Mouse (Mus musculus) liver, adult 2 months (tissue): Measurements from ENCODE around the gene Dctn1. TPM values are rescaled to one million over a fixed set of nuclear protein-coding genes. Genes with fewer than 3 reads are reported as not detected.

Experiments used
- DNase-seq: peaks from one replicate; pipeline ENCODE4 v3.0.0-alpha.2; 2011; ENCODE audit warnings: low read depth, low spot score; ENCODE audit errors: extremely low read depth
- H3K27ac ChIP-seq: fragments of 200-500 bp; replicated peaks from 2 replicates; pipeline ENCODE4 v1.5.1; 2012; ENCODE audit warnings: low read depth, mild to moderate bottlenecking, control low read depth, inconsistent platforms, low read length; ENCODE audit not compliant: insufficient read depth
- H3K27me3 ChIP-seq: fragments of 200-500 bp; 2 replicates; pipeline ENCODE4 v1.6.1; 2012; ENCODE audit warnings: mild to moderate bottlenecking, moderate library complexity, low read length, inconsistent platforms; ENCODE audit not compliant: control insufficient read depth, insufficient read depth
- H3K36me3 ChIP-seq: fragments of 200-500 bp; 2 replicates; pipeline ENCODE4 v1.6.1; 2012; ENCODE audit warnings: low read length, inconsistent platforms; ENCODE audit not compliant: control insufficient read depth, insufficient read depth
- H3K4me1 ChIP-seq: fragments of 200-500 bp; 2 replicates; pipeline ENCODE4 v1.6.1; 2011; ENCODE audit warnings: low read length; ENCODE audit not compliant: control insufficient read depth, insufficient read depth
- H3K4me3 ChIP-seq: fragments of 200-500 bp; 2 replicates; pipeline ENCODE4 v1.5.1; 2011; ENCODE audit warnings: low read depth, mild to moderate bottlenecking, control low read depth, low read length, moderate library complexity; ENCODE audit not compliant: insufficient read depth
- H3K79me2 ChIP-seq: fragments of 200-500 bp; 2 replicates; pipeline ENCODE4 v1.6.1; 2012; ENCODE audit warnings: inconsistent platforms, mild to moderate bottlenecking, low read length, moderate library complexity; ENCODE audit not compliant: control insufficient read depth, insufficient read depth
- H3K9ac ChIP-seq: fragments of 200-500 bp; 2 replicates; pipeline ENCODE4 v1.6.1; 2012; ENCODE audit warnings: low read depth, mild to moderate bottlenecking, control low read depth, inconsistent platforms, low read length
- CTCF ChIP-seq: fragments of 200-500 bp; IDR thresholded peaks from 2 replicates; pipeline ENCODE4 v1.5.1; 2011; ENCODE audit warnings: low read depth, low read length, control low read depth
- POLR2A ChIP-seq: fragments of 200-500 bp; IDR thresholded peaks from 2 replicates; pipeline ENCODE4 v1.6.1; 2011; ENCODE audit warnings: low read length, control low read depth; ENCODE audit not compliant: insufficient read depth; ENCODE audit errors: extremely low read depth
- WGBS: fragments of 180-500 bp; shearing (Covaris S2); methylation state at CpG from one replicate; pipeline ENCODE4 v1.1.7; 2018; 5-methylcytosine and 5-hydroxymethylcytosine counted together
- polyA plus RNA-seq: library from polyadenylated mRNA; depleted of rRNA; stranded (reverse); fragments of >200 nt; gene quantifications from 2 replicates; pipeline ENCODE4 v1.2.3, GENCODE M21; 2012
- total RNA-seq: library from RNA; depleted of rRNA; stranded (reverse); fragments of >200 nt; gene quantifications from 2 replicates; pipeline ENCODE4 v1.2.3, GENCODE M21; 2014

Gene Dctn1
- total and polyA plus RNA-seq, 2 experiments, result 13.5 to 36.0 TPM

- Histone ChIP-seq H3K27me3 (no peaks in the 10 kb centered on the region), H3K36me3 (no peaks in the 10 kb centered on the region)
Measured at GRCm38 (mm10) chr6:83137576-83137950, 28.2 kb upstream of the Dctn1 start.

GRCm38 (mm10) chr6:83138056-83138455, 27.7 kb upstream of the Dctn1 start:
- no peak for DNase-seq
- H3K27me3 ChIP-seq, result no peaks in the 10 kb centered on the region

More at GRCm38 (mm10) chr6:83137576-83137950, 28.2 kb upstream of the Dctn1 start:
- peak overlapping the region; percentile 79 for H3K4me3 ChIP-seq
- H3K27ac ChIP-seq, result peak overlapping the region; percentile 89
- WGBS, result under 1% methylated on average over 12 of the region's 12 CpGs
- TF ChIP-seq POLR2A, result peak; percentile 80; the same call in 1 of the 2 replicates
- no peak; the same call in 1 of the 2 replicates for TF ChIP-seq CTCF
- peak; percentile 79 for DNase-seq
- peaks cover 2% of the 10 kb centered on the region; the same call in 1 of the 2 replicates for H3K79me2 ChIP-seq
- H3K4me1 ChIP-seq, result peaks cover 19% of the 10 kb centered on the region
- H3K9ac ChIP-seq, result peak overlapping the region; percentile 86

GRCm38 (mm10) chr6:83140044-83140443, 25.7 kb upstream of the Dctn1 start:
- Histone ChIP-seq H3K4me1 (peaks cover 12% of the 10 kb centered on the region), H3K4me3 (no peak overlapping the region), H3K79me2 (peaks cover 2% of the 10 kb centered on the region; the same call in 1 of the 2 replicates), H3K36me3 (no peaks in the 10 kb centered on the region), H3K9ac (no peak overlapping the region), H3K27me3 (no peaks in the 10 kb centered on the region), H3K27ac (no peak overlapping the region)
- 96% methylated on average over 8 of the region's 8 CpGs for WGBS
- no peak for TF ChIP-seq CTCF
- no peak for TF ChIP-seq POLR2A
- DNase-seq, result no peak

More at GRCm38 (mm10) chr6:83138056-83138455, 27.7 kb upstream of the Dctn1 start:
- Histone ChIP-seq H3K4me1 (peaks cover 18% of the 10 kb centered on the region), H3K4me3 (peak overlapping the region; percentile 79; the same call in 1 of the 2 replicates), H3K9ac (peak overlapping the region; percentile 54), H3K27ac (peak overlapping the region; percentile 46), H3K36me3 (no peaks in the 10 kb centered on the region), H3K79me2 (peaks cover 2% of the 10 kb centered on the region; the same call in 1 of the 2 replicates)
- TF ChIP-seq CTCF, result no peak
- WGBS, result 7% methylated on average over 11 of the region's 11 CpGs

GRCm38 (mm10) chr6:83141636-83142035, 24.1 kb upstream of the Dctn1 start:
- DNase-seq, result no peak
- Histone ChIP-seq H3K27me3 (no peaks in the 10 kb centered on the region), H3K4me3 (no peak overlapping the region), H3K36me3 (no peaks in the 10 kb centered on the region), H3K27ac (no peak overlapping the region), H3K9ac (no peak overlapping the region), H3K4me1 (peaks cover 7% of the 10 kb centered on the region), H3K79me2 (peaks cover 2% of the 10 kb centered on the region; the same call in 1 of the 2 replicates)
- TF ChIP-seq CTCF, result no peak
- no peak for TF ChIP-seq POLR2A
- WGBS, result 73% methylated on average over 4 of the region's 4 CpGs

- no peak overlapping the region for H3K9ac ChIP-seq
Measured at GRCm38 (mm10) chr6:83142211-83142731, 23.4 kb upstream of the Dctn1 start.

GRCm38 (mm10) chr6:83142886-83143285, 22.8 kb upstream of the Dctn1 start:
- 91% methylated on average over 11 of the region's 11 CpGs for WGBS
- no peak overlapping the region for H3K27ac ChIP-seq
- H3K4me3 ChIP-seq, result no peak overlapping the region
- H3K79me2 ChIP-seq, result peaks cover 2% of the 10 kb centered on the region; the same call in 1 of the 2 replicates
- no peaks in the 10 kb centered on the region for H3K36me3 ChIP-seq
- no peaks in the 10 kb centered on the region for H3K27me3 ChIP-seq
- no peak for DNase-seq
- TF ChIP-seq CTCF, result no peak
- TF ChIP-seq POLR2A, result no peak
- H3K4me1 ChIP-seq, result peaks cover 5% of the 10 kb centered on the region
- H3K9ac ChIP-seq, result no peak overlapping the region

More at GRCm38 (mm10) chr6:83142211-83142731, 23.4 kb upstream of the Dctn1 start:
- WGBS, result 70% methylated on average over 41 of the region's 41 CpGs
- no peaks in the 10 kb centered on the region for H3K36me3 ChIP-seq
- peaks cover 7% of the 10 kb centered on the region for H3K4me1 ChIP-seq
- DNase-seq, result no peak
- TF ChIP-seq POLR2A, result no peak
- no peak for TF ChIP-seq CTCF
- peaks cover 2% of the 10 kb centered on the region; the same call in 1 of the 2 replicates for H3K79me2 ChIP-seq
- no peak overlapping the region for H3K27ac ChIP-seq
- no peak overlapping the region for H3K4me3 ChIP-seq
- H3K27me3 ChIP-seq, result no peaks in the 10 kb centered on the region
